Mouse (Mus musculus): Measurements from ENCODE around the gene Nr1h2.

Nr1h2 gene

GRCm38 (mm10) chr7:44529518-44529917 is 24.2 kb downstream of the Nr1h2 start:
- DNase-seq (ENCODE audit: low spot score in 2 of 2), result no peak

- peak; percentile 58 to 62 for DNase-seq (ENCODE audit: low spot score in 2 of 2)
These were observed 26.0 kb downstream of the Nr1h2 start for GRCm38 (mm10) chr7:44527483-44528398.

GRCm38 (mm10) chr7:44526414-44527154 is 27.2 kb downstream of the Nr1h2 start:
- DNase-seq (ENCODE audit: low spot score in 2 of 2), result no peak

GRCm38 (mm10) chr7:44525126-44525832 is 28.5 kb downstream of the Nr1h2 start:
- DNase-seq (ENCODE audit: low spot score in 2 of 2), result no peak

- no peak for DNase-seq (ENCODE audit: low spot score in 2 of 2)
These were observed 29.2 kb downstream of the Nr1h2 start, which contains the start of gene Mybpc2 for GRCm38 (mm10) chr7:44524502-44524901. Gene Mybpc2, minus strand, starts transcription at chr7:44524656.

- DNase-seq (ENCODE audit: low spot score in 2 of 2), result no peak
These were observed 30.7 kb downstream of the Nr1h2 start for GRCm38 (mm10) chr7:44523056-44523455.

- DNase-seq (ENCODE audit: low spot score in 2 of 2), result no peak
These were observed 32.0 kb downstream of the Nr1h2 start for GRCm38 (mm10) chr7:44521710-44522109.

- no peak for DNase-seq (ENCODE audit: low spot score in 2 of 2)
These were observed 32.8 kb downstream of the Nr1h2 start for GRCm38 (mm10) chr7:44520990-44521389.

- DNase-seq (ENCODE audit: low spot score in 2 of 2), result no peak
These were observed 34.4 kb downstream of the Nr1h2 start for GRCm38 (mm10) chr7:44519240-44519913.

- no peak for DNase-seq (ENCODE audit: low spot score in 2 of 2)
These were observed 46.3 kb downstream of the Nr1h2 start for GRCm38 (mm10) chr7:44507491-44507890.

- DNase-seq (ENCODE audit: low spot score in 2 of 2), result peak; percentile 59 to 73
These were observed 52.1 kb downstream of the Nr1h2 start for GRCm38 (mm10) chr7:44501563-44502115.

GRCm38 (mm10) chr7:44500046-44500445 is 53.7 kb downstream of the Nr1h2 start:
- no peak for DNase-seq (ENCODE audit: low spot score in 2 of 2)

All from frontal cortex, postnatal 25 days (tissue).